Mouse (Mus musculus) B cell, adult (primary cell): Measurements from ENCODE around the gene Pja2. TPM values are rescaled to one million over a fixed set of nuclear protein-coding genes. Genes with fewer than 3 reads are reported as not detected.

Experiments
- total RNA-seq: library from RNA; stranded (reverse); gene quantifications from 4 replicates; pipeline ENCODE4 v1.2.4, GENCODE M21; 2023; ENCODE audit not compliant: inconsistent age

The Pja2 gene
- 23.6 to 25.4 TPM (median 24.6 TPM) in 4 replicates for total RNA-seq

GRCm38 (mm10) chr17:64331898-64332769, at the start of gene Pja2:
TSS of gene Pja2 (minus strand) at chr17:64331916.

